Mouse (Mus musculus) midbrain, embryonic 16.5 days (tissue): ENCODE results near the gene Clcn1. TPM values are rescaled to one million over a fixed set of nuclear protein-coding genes. Genes with fewer than 3 reads are reported as not detected.

Experiments used
- ATAC-seq: fragments of 200-750 bp; cut with Nextera tagmentation; 2 replicates; pipeline ENCODE4 v1.8.0; 2017; ENCODE audit warnings: moderate TSS enrichment
- H3K27ac ChIP-seq: fragments of 300-500 bp; sonication (generic); 2 replicates; pipeline ENCODE4 v1.5.1; 2014; ENCODE audit warnings: mild to moderate bottlenecking, low read length, mixed read lengths
- H3K27me3 ChIP-seq: fragments of 300-500 bp; sonication (generic); 2 replicates; pipeline ENCODE4 v1.6.1; 2014; ENCODE audit warnings: low read depth, low read length, mixed read lengths; ENCODE audit not compliant: control insufficient read depth, insufficient read depth
- H3K36me3 ChIP-seq: fragments of 300-500 bp; sonication (generic); 2 replicates; pipeline ENCODE4 v1.6.1; 2014; ENCODE audit warnings: mild to moderate bottlenecking, low read length, moderate library complexity, mixed read lengths; ENCODE audit not compliant: control insufficient read depth, insufficient read depth
- H3K4me1 ChIP-seq: fragments of 300-500 bp; sonication (generic); 2 replicates; pipeline ENCODE4 v1.6.1; 2014; ENCODE audit warnings: mild to moderate bottlenecking, low read length, mixed read lengths; ENCODE audit not compliant: control insufficient read depth, insufficient read depth
- H3K4me2 ChIP-seq: fragments of 300-500 bp; sonication (generic); 2 replicates; pipeline ENCODE4 v1.6.1; 2014; ENCODE audit warnings: mild to moderate bottlenecking, low read length, mixed read lengths
- H3K4me3 ChIP-seq: fragments of 300-500 bp; sonication (generic); 2 replicates; pipeline ENCODE4 v1.5.1; 2014; ENCODE audit warnings: low read depth, mild to moderate bottlenecking, low read length, moderate library complexity, mixed read lengths
- H3K9ac ChIP-seq: fragments of 300-500 bp; sonication (generic); 2 replicates; pipeline ENCODE4 v1.6.1; 2014; ENCODE audit warnings: low read depth, low read length, mixed read lengths
- H3K9me3 ChIP-seq: fragments of 300-500 bp; sonication (generic); replicated peaks from 2 replicates; pipeline ENCODE4 v1.6.1; 2014; ENCODE audit warnings: mild to moderate bottlenecking, low read length, mixed read lengths; ENCODE audit not compliant: control insufficient read depth, poor library complexity, severe bottlenecking
- WGBS: fragments of 180-500 bp; shearing (Covaris S2); extraction: QIAGEN DNeasy Blood & Tissue Kit; methylation state at CpG from one replicate; pipeline ENCODE4 v1.1.7; 2014; 5-methylcytosine and 5-hydroxymethylcytosine counted together
- polyA plus RNA-seq: library from polyadenylated mRNA; unstranded; fragments of >200 nt; fragmentation: Nextera tagmentation; extraction: Ambion mirVana; gene quantifications from 2 replicates; pipeline ENCODE4 v1.2.1, GENCODE M21; 2015

Clcn1 gene
- polyA plus RNA-seq, 1 experiment from 2014 or later, result 1.3 TPM

GRCm38 (mm10) chr6:42351776-42352485 is 65.4 kb downstream of the Clcn1 start:
- H3K4me2 ChIP-seq, result no peak overlapping the region
- H3K27me3 ChIP-seq, result no peaks in the 10 kb centered on the region
- ATAC-seq, result no peak
- H3K9me3 ChIP-seq, result no peaks in the 10 kb centered on the region
- H3K27ac ChIP-seq, result no peak overlapping the region
- peaks cover 4% of the 10 kb centered on the region; the same call in 1 of the 2 replicates for H3K36me3 ChIP-seq
- no peak overlapping the region for H3K4me3 ChIP-seq
- H3K9ac ChIP-seq, result no peak overlapping the region
- 85% methylated on average over 7 of the region's 7 CpGs for WGBS
- peaks cover 31% of the 10 kb centered on the region for H3K4me1 ChIP-seq

- Histone ChIP-seq H3K27ac (no peak overlapping the region), H3K36me3 (peaks cover 4% of the 10 kb centered on the region; the same call in 1 of the 2 replicates), H3K9me3 (no peaks in the 10 kb centered on the region), H3K27me3 (no peaks in the 10 kb centered on the region), H3K4me3 (no peak overlapping the region), H3K4me1 (peaks cover 31% of the 10 kb centered on the region), H3K9ac (no peak overlapping the region), H3K4me2 (no peak overlapping the region)
- WGBS, result 97% methylated on average over 1 of the region's 1 CpGs
- no peak for ATAC-seq
Measured at GRCm38 (mm10) chr6:42352486-42352846, 66.0 kb downstream of the Clcn1 start.

GRCm38 (mm10) chr6:42353180-42353579 is 66.7 kb downstream of the Clcn1 start:
- no peak for ATAC-seq
- Histone ChIP-seq H3K4me2 (no peak overlapping the region), H3K9ac (no peak overlapping the region), H3K4me3 (no peak overlapping the region), H3K27ac (no peak overlapping the region), H3K36me3 (peaks cover 9% of the 10 kb centered on the region), H3K27me3 (no peaks in the 10 kb centered on the region), H3K9me3 (no peaks in the 10 kb centered on the region), H3K4me1 (peaks cover 31% of the 10 kb centered on the region)
- 91% methylated on average over 8 of the region's 8 CpGs for WGBS

GRCm38 (mm10) chr6:42354076-42355019 is 67.9 kb downstream of the Clcn1 start:
- Histone ChIP-seq H3K9me3 (no peaks in the 10 kb centered on the region), H3K27ac (no peak overlapping the region), H3K27me3 (no peaks in the 10 kb centered on the region), H3K4me1 (peaks cover 25% of the 10 kb centered on the region), H3K4me3 (no peak overlapping the region), H3K9ac (no peak overlapping the region), H3K36me3 (peaks cover 12% of the 10 kb centered on the region), H3K4me2 (no peak overlapping the region; the same call in 1 of the 2 replicates)
- WGBS, result 68% methylated on average over 11 of the region's 11 CpGs
- no peak for ATAC-seq

- ATAC-seq, result no peak
- H3K27ac ChIP-seq, result no peak overlapping the region
- peaks cover 12% of the 10 kb centered on the region for H3K36me3 ChIP-seq
- H3K4me3 ChIP-seq, result no peak overlapping the region
- no peak overlapping the region for H3K9ac ChIP-seq
- 100% methylated on average over 6 of the region's 6 CpGs for WGBS
- H3K4me2 ChIP-seq, result no peak overlapping the region
- H3K27me3 ChIP-seq, result no peaks in the 10 kb centered on the region
- peaks cover 25% of the 10 kb centered on the region for H3K4me1 ChIP-seq
- H3K9me3 ChIP-seq, result no peaks in the 10 kb centered on the region
Measured at GRCm38 (mm10) chr6:42355366-42355765, 68.9 kb downstream of the Clcn1 start.

GRCm38 (mm10) chr6:42355794-42356600 is 69.5 kb downstream of the Clcn1 start:
- Histone ChIP-seq H3K4me2 (no peak overlapping the region), H3K27me3 (no peaks in the 10 kb centered on the region), H3K36me3 (peaks cover 12% of the 10 kb centered on the region), H3K9me3 (no peaks in the 10 kb centered on the region), H3K4me3 (no peak overlapping the region), H3K27ac (no peak overlapping the region), H3K9ac (no peak overlapping the region), H3K4me1 (peaks cover 22% of the 10 kb centered on the region)
- 93% methylated on average over 13 of the region's 13 CpGs for WGBS
- ATAC-seq, result no peak

GRCm38 (mm10) chr6:42356913-42357312 is 70.4 kb downstream of the Clcn1 start:
- Histone ChIP-seq H3K9ac (no peak overlapping the region), H3K9me3 (no peaks in the 10 kb centered on the region), H3K27me3 (no peaks in the 10 kb centered on the region), H3K27ac (no peak overlapping the region), H3K4me3 (no peak overlapping the region), H3K4me2 (no peak overlapping the region), H3K4me1 (peaks cover 16% of the 10 kb centered on the region), H3K36me3 (peaks cover 12% of the 10 kb centered on the region)
- no peak for ATAC-seq
- WGBS, result 96% methylated on average over 5 of the region's 5 CpGs

- 55% methylated on average over 6 of the region's 6 CpGs for WGBS
Measured at GRCm38 (mm10) chr6:42357901-42358300, 71.4 kb downstream of the Clcn1 start.

More at GRCm38 (mm10) chr6:42357901-42358300, 71.4 kb downstream of the Clcn1 start:
- no peak overlapping the region for H3K4me2 ChIP-seq
- no peaks in the 10 kb centered on the region for H3K27me3 ChIP-seq
- no peak overlapping the region for H3K9ac ChIP-seq
- peaks cover 16% of the 10 kb centered on the region for H3K4me1 ChIP-seq
- no peaks in the 10 kb centered on the region for H3K9me3 ChIP-seq
- peaks cover 12% of the 10 kb centered on the region for H3K36me3 ChIP-seq
- H3K4me3 ChIP-seq, result no peak overlapping the region
- no peak overlapping the region for H3K27ac ChIP-seq
- ATAC-seq, result no peak
